Mouse (Mus musculus): ENCODE data around the gene Gpatch1.

DNA sequence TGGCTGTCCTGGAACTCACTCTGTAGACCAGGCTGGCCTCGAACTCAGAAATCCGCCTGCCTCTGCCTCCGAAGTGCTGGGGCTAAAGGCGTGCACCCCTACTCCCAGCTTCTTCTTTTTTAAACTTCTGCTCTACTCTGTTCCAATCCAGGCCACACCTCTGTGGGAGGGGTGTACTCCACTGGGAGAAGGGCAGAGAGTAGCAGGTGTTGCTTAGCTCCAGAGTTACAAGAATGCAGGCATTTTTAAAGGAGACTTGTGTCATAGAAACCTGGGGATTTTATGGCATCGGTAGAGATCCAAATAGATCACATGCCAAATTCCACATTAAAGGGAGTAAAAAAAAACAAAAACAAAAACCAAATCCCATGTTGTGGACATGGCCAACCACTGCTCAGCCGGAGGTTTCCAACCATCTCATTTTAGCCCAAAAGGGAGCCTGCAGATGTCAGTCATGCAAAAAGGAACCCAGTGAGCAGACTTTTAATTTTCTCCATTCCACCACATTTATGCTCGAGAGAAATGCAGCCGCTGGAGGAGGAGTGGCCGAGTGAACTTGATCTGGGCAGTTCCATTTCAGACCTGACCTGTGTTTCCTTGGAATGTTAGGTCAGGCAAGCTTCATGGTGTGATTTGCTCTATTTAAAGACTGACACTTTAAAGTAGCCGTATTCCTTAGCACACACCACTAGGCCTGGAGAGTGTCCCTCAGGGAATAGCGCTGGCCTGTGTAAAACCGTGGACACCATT lies 47.1 kb upstream of the Gpatch1 start:
- no peak for TF ChIP-seq CTCF (IDR thresholded peaks at IDR 0.05; ENCODE audit: control insufficient read depth, insufficient read depth, insufficient replicate concordance, low read depth, low read length)
- no peak for TF ChIP-seq POLR2A (IDR thresholded peaks at IDR 0.05; ENCODE audit: control insufficient read depth, low read depth, low read length)
